Mouse (Mus musculus) spleen, adult 2 months (tissue): ENCODE results near the gene Stxbp4.

ENCODE experiments used
- CTCF ChIP-seq: fragments of 200-500 bp; IDR thresholded peaks from 2 replicates; pipeline ENCODE4 v1.5.1; 2011; ENCODE audit warnings: mild to moderate bottlenecking, inconsistent platforms; ENCODE audit not compliant: insufficient read depth, insufficient read length, insufficient replicate concordance; ENCODE audit errors: extremely low read depth
- POLR2A ChIP-seq: fragments of 200-500 bp; IDR thresholded peaks from 2 replicates; pipeline ENCODE4 v1.6.1; 2011; ENCODE audit warnings: low read depth, low read length, inconsistent platforms

GRCm38 (mm10) chr11:90622500-90622899 lies 15.4 kb downstream of the Stxbp4 start:
- TF ChIP-seq POLR2A (no peak), CTCF (no peak)
